Mouse (Mus musculus) CH12.LX (cell line): ENCODE results near the gene Unc13a. TPM values are rescaled to one million over a fixed set of nuclear protein-coding genes. Genes with fewer than 3 reads are reported as not detected.

Experiments used
- DNase-seq: peaks from one replicate; pipeline ENCODE4 v3.0.0-alpha.2; 2013; ENCODE audit errors: extremely low read depth
- H3K27ac ChIP-seq: 2 replicates; pipeline ENCODE4 v1.5.1; 2012; ENCODE audit warnings: low read depth, mild to moderate bottlenecking, control low read depth, moderate library complexity; ENCODE audit not compliant: insufficient read depth
- H3K27me3 ChIP-seq: replicated peaks from 2 replicates; pipeline ENCODE3; 2012; ENCODE audit warnings: inconsistent platforms
- H3K36me3 ChIP-seq, 2 experiments: replicated peaks in 1 of 2; 2 replicates each; pipeline versions ENCODE3 to v1.6.1; 2012; ENCODE audit warnings: inconsistent platforms in 1 of 2, low read length in 1 of 2, mild to moderate bottlenecking in 1 of 2, mixed read lengths in 1 of 2, moderate library complexity in 1 of 2; ENCODE audit not compliant: control insufficient read depth in 1 of 2, insufficient read depth in 1 of 2
- H3K4me1 ChIP-seq, 2 experiments: 2 replicates each; pipeline ENCODE4 v1.6.1; 2012; ENCODE audit warnings: inconsistent platforms in 1 of 2, moderate library complexity in 1 of 2; ENCODE audit not compliant: insufficient read depth in 2 of 2, control insufficient read depth in 1 of 2
- H3K4me2 ChIP-seq: 2 replicates; pipeline ENCODE4 v1.6.1; 2012; ENCODE audit warnings: low read depth, mild to moderate bottlenecking, control low read depth; ENCODE audit not compliant: poor library complexity, insufficient read depth, severe bottlenecking
- H3K4me3 ChIP-seq, 3 experiments: fragments of 150-350 bp in 1 of 3; sonication (generic) in 1 of 3; replicated peaks in 1 of 3; 2 replicates each; pipeline versions ENCODE3 to v1.5.1; 2011 to 2012; ENCODE audit warnings: low read depth in 2 of 3, low read length in 2 of 3, mild to moderate bottlenecking in 2 of 3, moderate library complexity in 2 of 3, control low read depth in 1 of 3, improper control_type of control experiment in 1 of 3, inconsistent platforms in 1 of 3, mixed read lengths in 1 of 3; ENCODE audit not compliant: poor library complexity in 1 of 3
- H3K79me2 ChIP-seq: replicated peaks from 2 replicates; pipeline ENCODE4 v1.6.1; 2012; ENCODE audit warnings: mild to moderate bottlenecking, moderate library complexity; ENCODE audit not compliant: control insufficient read depth, poor library complexity, insufficient read depth, severe bottlenecking; ENCODE audit errors: extremely low read depth
- H3K9ac ChIP-seq: 2 replicates; pipeline ENCODE4 v1.6.1; 2012; ENCODE audit warnings: low read depth, mild to moderate bottlenecking, control low read depth, moderate library complexity; ENCODE audit not compliant: insufficient read depth
- H3K9me3 ChIP-seq: replicated peaks from 2 replicates; pipeline ENCODE3; 2012; ENCODE audit warnings: low read length, inconsistent platforms, mixed read lengths
- BHLHE40 ChIP-seq: IDR thresholded peaks from 2 replicates; pipeline ENCODE4 v1.6.1; 2011; ENCODE audit warnings: mild to moderate bottlenecking, low read depth, low read length, improper control_type of control experiment
- CHD1 ChIP-seq: IDR thresholded peaks from 2 replicates; pipeline ENCODE4 v1.6.1; 2012; ENCODE audit warnings: low read depth, low read length, improper control_type of control experiment, inconsistent platforms
- CHD2 ChIP-seq: IDR thresholded peaks from 2 replicates; pipeline ENCODE4 v1.6.1; 2011; ENCODE audit warnings: low read length, improper control_type of control experiment
- CTCF ChIP-seq, 2 experiments: IDR thresholded peaks in 1 of 2; conservative IDR thresholded peaks in 1 of 2; 2 replicates each; pipeline ENCODE4 v1.5.1; 2011 to 2012; ENCODE audit warnings: low read depth in 2 of 2, low read length in 2 of 2, improper control_type of control experiment in 1 of 2, inconsistent platforms in 1 of 2, mild to moderate bottlenecking in 1 of 2, moderate library complexity in 1 of 2
- E2F4 ChIP-seq: IDR thresholded peaks from 2 replicates; pipeline ENCODE4 v1.6.1; 2011; ENCODE audit warnings: low read depth, low read length, improper control_type of control experiment; ENCODE audit not compliant: insufficient replicate concordance
- EP300 ChIP-seq: IDR thresholded peaks from 2 replicates; pipeline ENCODE4 v1.6.1; 2011; ENCODE audit warnings: low read length, improper control_type of control experiment
- ETS1 ChIP-seq: conservative IDR thresholded peaks from 2 replicates; pipeline ENCODE4 v1.6.1; 2012; ENCODE audit warnings: low read depth, mild to moderate bottlenecking, inconsistent platforms, low read length, improper control_type of control experiment, moderate library complexity
- GABPA ChIP-seq: IDR thresholded peaks from 2 replicates; pipeline ENCODE4 v1.6.1; 2012; ENCODE audit warnings: low read depth, low read length, improper control_type of control experiment, inconsistent platforms; ENCODE audit not compliant: insufficient replicate concordance
- HCFC1 ChIP-seq: IDR thresholded peaks from 2 replicates; pipeline ENCODE4 v1.6.1; 2012; ENCODE audit warnings: low read depth, mild to moderate bottlenecking, inconsistent platforms, low read length, improper control_type of control experiment
- IRF4 ChIP-seq: IDR thresholded peaks from 2 replicates; pipeline ENCODE4 v1.6.1; 2014; ENCODE audit warnings: low read depth, mild to moderate bottlenecking, inconsistent platforms, low read length, improper control_type of control experiment
- JUN ChIP-seq: IDR thresholded peaks from 2 replicates; pipeline ENCODE4 v1.6.1; 2011; ENCODE audit warnings: low read depth, mild to moderate bottlenecking, low read length, improper control_type of control experiment, moderate library complexity; ENCODE audit not compliant: insufficient read depth
- JUND ChIP-seq: conservative IDR thresholded peaks from 2 replicates; pipeline ENCODE4 v1.6.1; 2011; ENCODE audit warnings: low read depth, low read length, improper control_type of control experiment
- KAT2A ChIP-seq: IDR thresholded peaks from 2 replicates; pipeline ENCODE4 v1.6.1; 2012; ENCODE audit warnings: low read length, improper control_type of control experiment, inconsistent platforms; ENCODE audit not compliant: insufficient replicate concordance
- MAFK ChIP-seq: IDR thresholded peaks from 2 replicates; pipeline ENCODE4 v1.6.1; 2011; ENCODE audit warnings: low read length, improper control_type of control experiment; ENCODE audit not compliant: insufficient replicate concordance
- MAX ChIP-seq: IDR thresholded peaks from 2 replicates; pipeline ENCODE4 v1.6.1; 2011; ENCODE audit warnings: low read length, improper control_type of control experiment
- MAZ ChIP-seq: IDR thresholded peaks from 2 replicates; pipeline ENCODE4 v1.6.1; 2012; ENCODE audit warnings: low read depth, mild to moderate bottlenecking, inconsistent platforms, low read length, improper control_type of control experiment, moderate library complexity
- MEF2A ChIP-seq: IDR thresholded peaks from 2 replicates; pipeline ENCODE4 v1.6.1; 2014; ENCODE audit warnings: low read depth, mild to moderate bottlenecking, inconsistent platforms, low read length, improper control_type of control experiment, borderline replicate concordance
- MXI1 ChIP-seq: IDR thresholded peaks from 2 replicates; pipeline ENCODE4 v1.6.1; 2011; ENCODE audit warnings: mild to moderate bottlenecking, low read depth, low read length, improper control_type of control experiment
- MYC ChIP-seq: IDR thresholded peaks from 2 replicates; pipeline ENCODE4 v1.6.1; 2011; ENCODE audit warnings: low read depth, mild to moderate bottlenecking, improper control_type of control experiment, low read length
- NELFE ChIP-seq: IDR thresholded peaks from 2 replicates; pipeline ENCODE4 v1.6.1; 2011; ENCODE audit warnings: low read depth, low read length, improper control_type of control experiment
- NRF1 ChIP-seq: IDR thresholded peaks from 2 replicates; pipeline ENCODE4 v1.6.1; 2014; ENCODE audit warnings: low read depth, mild to moderate bottlenecking, inconsistent platforms, low read length, improper control_type of control experiment, moderate library complexity
- PAX5 ChIP-seq: IDR thresholded peaks from 2 replicates; pipeline ENCODE4 v1.6.1; 2012; ENCODE audit warnings: low read length, inconsistent platforms, mixed read lengths
- POLR2A ChIP-seq: IDR thresholded peaks from 2 replicates; pipeline ENCODE4 v1.6.1; 2011; ENCODE audit warnings: low read depth, mild to moderate bottlenecking, improper control_type of control experiment, low read length
- POLR2AphosphoS2 ChIP-seq: IDR thresholded peaks from 2 replicates; pipeline ENCODE4 v1.6.1; 2011; ENCODE audit warnings: low read depth, low read length, improper control_type of control experiment
- RAD21 ChIP-seq: IDR thresholded peaks from 2 replicates; pipeline ENCODE4 v1.6.1; 2011; ENCODE audit warnings: low read depth, mild to moderate bottlenecking, low read length, improper control_type of control experiment, moderate library complexity
- RCOR1 ChIP-seq: conservative IDR thresholded peaks from 2 replicates; pipeline ENCODE4 v1.6.1; 2012; ENCODE audit warnings: low read depth, mild to moderate bottlenecking, inconsistent platforms, low read length, improper control_type of control experiment
- SIN3A ChIP-seq: IDR thresholded peaks from 2 replicates; pipeline ENCODE4 v1.6.1; 2012; ENCODE audit warnings: low read length, improper control_type of control experiment, inconsistent platforms
- TBP ChIP-seq: conservative IDR thresholded peaks from 2 replicates; pipeline ENCODE4 v1.6.1; 2011; ENCODE audit warnings: low read depth, low read length, improper control_type of control experiment
- TCF12 ChIP-seq: IDR thresholded peaks from 2 replicates; pipeline ENCODE4 v1.6.1; 2014; ENCODE audit warnings: low read depth, mild to moderate bottlenecking, inconsistent platforms, low read length, improper control_type of control experiment
- UBTF ChIP-seq: IDR thresholded peaks from 2 replicates; pipeline ENCODE4 v1.6.1; 2012; ENCODE audit warnings: low read depth, mild to moderate bottlenecking, inconsistent platforms, low read length, improper control_type of control experiment, moderate library complexity
- USF1 ChIP-seq: IDR thresholded peaks from 2 replicates; pipeline ENCODE4 v1.6.1; 2014; ENCODE audit warnings: low read depth, mild to moderate bottlenecking, inconsistent platforms, low read length, improper control_type of control experiment
- USF2 ChIP-seq: conservative IDR thresholded peaks from 2 replicates; pipeline ENCODE4 v1.6.1; 2011; ENCODE audit warnings: low read depth, low read length, improper control_type of control experiment
- ZC3H11A ChIP-seq: IDR thresholded peaks from 2 replicates; pipeline ENCODE4 v1.6.1; 2012; ENCODE audit warnings: low read depth, mild to moderate bottlenecking, inconsistent platforms, low read length, improper control_type of control experiment
- ZMIZ1 ChIP-seq: IDR thresholded peaks from 2 replicates; pipeline ENCODE4 v1.6.1; 2012; ENCODE audit warnings: low read depth, mild to moderate bottlenecking, inconsistent platforms, low read length, improper control_type of control experiment
- dilution Hi-C: fragments of 300-500 bp; cut with MboI; formaldehyde crosslinking; loops from 2 replicates; pipeline ENCODE4 v1.14.3; 2020; ENCODE audit warnings: low sequenced_read_pairs; ENCODE audit not compliant: extremely low pct_unique_long_range_greater_than_20kb, extremely low pct_ligation_motif_present
- in situ Hi-C: fragments of 300-500 bp; cut with MboI; formaldehyde crosslinking; loops from 3 replicates; pipeline ENCODE4 v1.14.3; 2019; ENCODE audit warnings: low sequenced_read_pairs, low pct_ligation_motif_present, low pct_unique_long_range_greater_than_20kb, mixed read lengths
- polyA plus RNA-seq: library from polyadenylated mRNA; unstranded; fragments of >175 nt; gene quantifications from 2 replicates; pipeline ENCODE4 v1.2.1, GENCODE M21; 2012; ENCODE audit warnings: low read depth; ENCODE audit not compliant: insufficient read length
- total RNA-seq, 2 experiments: library from RNA; depleted of rRNA; stranded (reverse); fragments of 300-350 nt in 1 of 2; fragments of >200 nt in 1 of 2; gene quantifications; 2 replicates each; pipeline ENCODE4 v1.2.3; 2012 to 2014

The Unc13a gene
- total and polyA plus RNA-seq, 3 experiments: 0.68 to 2.1 (median 1.0) TPM

DNA sequence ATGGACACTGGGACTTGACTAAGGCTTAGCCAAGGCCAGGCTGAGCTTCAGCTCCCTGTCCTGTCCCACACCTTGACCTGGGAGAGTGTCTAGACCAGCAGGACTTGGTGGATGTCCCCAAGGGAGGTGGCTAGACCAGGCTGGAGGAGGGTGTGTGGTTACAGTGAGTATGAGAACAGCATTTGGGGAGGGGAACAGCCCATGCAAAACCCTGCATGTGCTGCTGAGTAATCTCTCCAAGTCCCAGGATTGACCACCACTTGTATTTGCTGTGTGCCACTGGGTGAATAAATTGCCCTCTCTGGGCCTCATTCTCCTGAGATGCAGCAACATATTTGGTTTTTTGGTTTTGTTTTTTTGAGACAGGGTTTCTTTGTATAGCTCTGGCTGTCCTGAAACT is 73.2 kb downstream of the Unc13a start:
- no peak overlapping the region for H3K9ac ChIP-seq
- peak overlapping the region; percentile 98 for H3K27ac ChIP-seq
- H3K27me3 ChIP-seq: no peaks in the 10 kb centered on the region
- no peak for DNase-seq
- H3K36me3 ChIP-seq: peaks cover 25 to 60% of the 10 kb centered on the region in 2 experiments
- H3K9me3 ChIP-seq: no peaks in the 10 kb centered on the region
- H3K4me2 ChIP-seq: 0 out of 2 replicates have a peak overlapping the region, but pooled peaks have one; percentile 40
- in situ Hi-C loops (no loop called here), dilution Hi-C loops (no loop called here)
- H3K79me2 ChIP-seq: peaks cover 10% of the 10 kb centered on the region
- peak; percentile 72 for TF ChIP-seq TCF12
- no peak for TF ChIP-seq NRF1
- no peak for TF ChIP-seq USF1
- TF ChIP-seq MAFK: no peak
- TF ChIP-seq IRF4: peak; percentile 85
- no peak for TF ChIP-seq CHD1
- TF ChIP-seq E2F4: no peak
- 0 out of 2 replicates have a peak, but pooled peaks have one; percentile 45 for TF ChIP-seq MAX
- TF ChIP-seq JUND: no peak
- peak; percentile 50; the same call in 1 of the 2 replicates for TF ChIP-seq EP300
- TF ChIP-seq MAZ: 0 out of 2 replicates have a peak, but pooled peaks have one; percentile 37
- no peak for TF ChIP-seq CHD2
- TF ChIP-seq KAT2A: no peak
- TF ChIP-seq USF2: no peak
- TF ChIP-seq GABPA: no peak
- TF ChIP-seq HCFC1: no peak
- TF ChIP-seq RCOR1: peak; percentile 59; the same call in 1 of the 2 replicates
- peak; percentile 6; the same call in 1 of the 2 replicates for TF ChIP-seq JUN
- TF ChIP-seq RAD21: no peak
- TF ChIP-seq ZC3H11A: no peak
- TF ChIP-seq MYC: peak; percentile 70
- no peak for TF ChIP-seq POLR2AphosphoS2
- peak; percentile 97 for TF ChIP-seq BHLHE40
- TF ChIP-seq MEF2A: no peak
- no peak for TF ChIP-seq NELFE
- TF ChIP-seq PAX5: no peak
- TF ChIP-seq SIN3A: peak; percentile 64
- TF ChIP-seq UBTF: no peak
- no peak for TF ChIP-seq CTCF (conservative IDR thresholded peaks at IDR 0.05 in 1 of 2, IDR thresholded peaks at IDR 0.05 in 1 of 2; ENCODE audit: low read depth in 2 of 2, low read length in 2 of 2)
- TF ChIP-seq ZMIZ1: no peak
- peak; percentile 19; the same call in 1 of the 2 replicates for TF ChIP-seq MXI1
- TF ChIP-seq TBP: no peak
- peak; percentile 45; the same call in 1 of the 2 replicates for TF ChIP-seq POLR2A
- TF ChIP-seq ETS1: peak; percentile 88
- peak overlapping the region; percentile 50 to 71 (median 63) for H3K4me3 ChIP-seq
- H3K4me1 ChIP-seq: peaks cover 43 to 76% of the 10 kb centered on the region in 2 experiments
